ENCODE assay signal across 8 mouse cellular contexts in the genomic region with DNA sequence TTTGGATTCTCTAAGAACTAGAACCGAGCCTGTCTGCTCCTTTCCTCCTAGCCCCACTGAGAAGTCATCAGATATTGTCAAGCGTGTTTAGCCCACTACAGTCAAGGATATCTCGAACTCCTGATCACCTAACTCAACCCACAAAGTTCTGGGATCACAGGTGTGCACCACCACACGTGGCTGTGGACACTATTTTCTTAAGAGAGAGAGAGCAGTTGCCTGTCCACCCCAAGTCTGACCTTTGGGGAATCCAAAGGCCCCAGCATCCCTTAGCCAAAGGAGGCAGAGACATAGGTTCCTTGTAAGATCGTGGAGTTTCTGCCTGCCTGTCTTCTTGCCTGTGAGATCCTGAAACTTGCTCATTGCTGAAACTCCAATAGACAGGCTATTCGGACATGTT. TPM values are rescaled to one million over a fixed set of nuclear protein-coding genes. Genes with fewer than 3 reads are reported as not detected.
DNase-seq lines count a peak whose midpoint lies in the region; ATAC-seq and TF ChIP-seq lines count a peak whose summit lies in the region.

No protein-coding gene starts in this region.

- TF ChIP-seq EP300 in lung, postnatal 0 days (IDR thresholded peaks at IDR 0.05) = no peak

- peaks cover 11% of the 10 kb centered on the region for H3K4me1 ChIP-seq in lung, postnatal 0 days (ENCODE audit: insufficient read depth, low read depth, low read length)
- H3K4me1 ChIP-seq in forebrain, embryonic 14.5 days (ENCODE audit: control insufficient read depth, insufficient read depth, low read length) = peaks cover 16% of the 10 kb centered on the region
- peaks cover 11% of the 10 kb centered on the region for H3K4me1 ChIP-seq in limb, embryonic 14.5 days (ENCODE audit: control insufficient read depth, insufficient read depth, low read length)

- H3K27ac ChIP-seq in lung, postnatal 0 days (ENCODE audit: low read length) = peak overlapping the region; percentile 75
- H3K27ac ChIP-seq in forebrain, embryonic 14.5 days (ENCODE audit: low read depth, low read length) = peak overlapping the region; percentile 35
- H3K27ac ChIP-seq in limb, embryonic 14.5 days (replicated peaks; ENCODE audit: low read depth, low read length) = 0 out of 2 replicates have a peak overlapping the region, but pooled peaks have one; percentile 0

- H3K36me3 ChIP-seq in lung, postnatal 0 days (ENCODE audit: insufficient read depth, low read length) = peaks cover 23% of the 10 kb centered on the region
- H3K36me3 ChIP-seq in forebrain, embryonic 14.5 days (ENCODE audit: control insufficient read depth, insufficient read depth, low read length) = peaks cover 27% of the 10 kb centered on the region
- H3K36me3 ChIP-seq in limb, embryonic 14.5 days (ENCODE audit: control insufficient read depth, insufficient read depth, low read length) = peaks cover 32% of the 10 kb centered on the region

- 0 out of 2 replicates have a peak, but pooled peaks have one; percentile 3 for ATAC-seq in lung, postnatal 0 days
- ATAC-seq in forebrain, embryonic 14.5 days = peak; percentile 16
- no peak for ATAC-seq in limb, embryonic 14.5 days (ENCODE audit: low FRiP score, low read depth)

- peak; percentile 27 for DNase-seq in lung, postnatal 0 days (ENCODE audit: low spot score)
- no peak for DNase-seq in lung, adult 18-20 months
- DNase-seq in forebrain, embryonic 14.5 days (ENCODE audit: low spot score) = no peak
- no peak for DNase-seq in limb, embryonic 14.5 days (ENCODE audit: low spot score)
- DNase-seq in retina, postnatal 1 day = peak; percentile 11
- DNase-seq in layer of hippocampus, adult 11-12 months (ENCODE audit: low spot score) = no peak
- DNase-seq in cerebellum, postnatal 25 days = no peak
- no peak for DNase-seq in frontal cortex, postnatal 25 days (ENCODE audit: low spot score in 2 of 2)

- TF ChIP-seq CTCF in lung, postnatal 0 days (IDR thresholded peaks at IDR 0.05) = no peak

- WGBS in lung, postnatal 0 days = 26% methylated on average over 6 of the region's 6 CpGs
- WGBS in forebrain, embryonic 14.5 days = 22% methylated on average over 6 of the region's 6 CpGs
- 30% methylated on average over 6 of the region's 6 CpGs for WGBS in limb, embryonic 14.5 days

- no peak for TF ChIP-seq POLR2A in limb, embryonic 14.5 days (IDR thresholded peaks at IDR 0.05; ENCODE audit: borderline replicate concordance, extremely low read depth, insufficient read depth, insufficient read length)

- H3K9me3 ChIP-seq in lung, postnatal 0 days (ENCODE audit: low read length) = no peaks in the 10 kb centered on the region
- H3K9me3 ChIP-seq in forebrain, embryonic 14.5 days (replicated peaks; ENCODE audit: control insufficient read depth, low read length) = no peaks in the 10 kb centered on the region
- no peaks in the 10 kb centered on the region for H3K9me3 ChIP-seq in limb, embryonic 14.5 days (ENCODE audit: control insufficient read depth, low read length)

- peak overlapping the region; percentile 81 for H3K4me3 ChIP-seq in lung, postnatal 0 days (ENCODE audit: low read depth, low read length)
- peak overlapping the region; percentile 75 for H3K4me3 ChIP-seq in forebrain, embryonic 14.5 days (ENCODE audit: low read depth, low read length)
- peak overlapping the region; percentile 78 for H3K4me3 ChIP-seq in limb, embryonic 14.5 days (replicated peaks; ENCODE audit: low read length)

- H3K9ac ChIP-seq in lung, postnatal 0 days (replicated peaks; ENCODE audit: low read depth) = peak overlapping the region; percentile 94
- H3K9ac ChIP-seq in forebrain, embryonic 14.5 days (ENCODE audit: low read length) = peak overlapping the region; percentile 66
- H3K9ac ChIP-seq in limb, embryonic 14.5 days (ENCODE audit: low read depth, low read length, severe bottlenecking) = peak overlapping the region; percentile 57

- peak overlapping the region; percentile 67 for H3K4me2 ChIP-seq in lung, postnatal 0 days (replicated peaks; ENCODE audit: low read depth, low read length)
- H3K4me2 ChIP-seq in forebrain, embryonic 14.5 days (ENCODE audit: low read length) = peak overlapping the region; percentile 67
- H3K4me2 ChIP-seq in limb, embryonic 14.5 days (replicated peaks; ENCODE audit: low read depth, low read length, severe bottlenecking) = peak overlapping the region; percentile 54

- no peaks in the 10 kb centered on the region for H3K27me3 ChIP-seq in lung, postnatal 0 days (replicated peaks; ENCODE audit: insufficient read depth, low read length)
- no peaks in the 10 kb centered on the region for H3K27me3 ChIP-seq in forebrain, embryonic 14.5 days (replicated peaks; ENCODE audit: control insufficient read depth, insufficient read depth, low read length)
- no peaks in the 10 kb centered on the region for H3K27me3 ChIP-seq in limb, embryonic 14.5 days (ENCODE audit: control insufficient read depth, insufficient read depth, low read length)

RNA-seq across cellular contexts. Expression of a gene that starts 0.6 kb away (rescaled TPM):
- 379 and 423 TPM in 2 replicates for polyA plus RNA-seq in lung, postnatal 0 days (2015; fragmentation: Nextera tagmentation; extraction: Ambion mirVana)
- 341 and 533 TPM in 2 replicates for polyA plus RNA-seq in forebrain, embryonic 14.5 days (2014; fragmentation: Nextera tagmentation; extraction: Ambion mirVana)
- 1,032 and 2,613 TPM in 2 replicates for polyA plus RNA-seq in limb, embryonic 14.5 days (2012; rRNA removed)
- polyA plus RNA-seq in limb, embryonic 14.5 days (2014; fragmentation: Nextera tagmentation; extraction: Ambion mirVana) = 734 and 802 TPM in 2 replicates

Comparison
In these comparisons a context has a peak if more than half of its experiments do, and no peak if none do; other contexts are left out.
1. DNase-seq: peak in lung, postnatal 0 days (single experiment) and retina, postnatal 1 day (single experiment); none in lung, adult 18-20 months (0 of 2), forebrain, embryonic 14.5 days (single experiment), limb, embryonic 14.5 days (single experiment), layer of hippocampus, adult 11-12 months (single experiment), cerebellum, postnatal 25 days (0 of 2) and frontal cortex, postnatal 25 days (0 of 2).
2. H3K27ac ChIP-seq: peak in every context shown above with its lines; median percentile 75 in lung, postnatal 0 days; 35 in forebrain, embryonic 14.5 days; 0 in limb, embryonic 14.5 days.
3. Peak in every context shown above with its lines, with median percentiles within 50 percentile points of each other: H3K4me2 ChIP-seq, H3K4me3 ChIP-seq and H3K9ac ChIP-seq.